Mouse (Mus musculus) lung, postnatal 10 days (tissue): Measurements from ENCODE around the gene Jak3.
A peak's percentile ranks its signal among the peaks of the same experiment; 100 is the strongest.

ENCODE experiments used
- DNase-seq: peaks from one replicate; pipeline ENCODE4 v3.0.0; 2021

Gene Jak3

DNA sequence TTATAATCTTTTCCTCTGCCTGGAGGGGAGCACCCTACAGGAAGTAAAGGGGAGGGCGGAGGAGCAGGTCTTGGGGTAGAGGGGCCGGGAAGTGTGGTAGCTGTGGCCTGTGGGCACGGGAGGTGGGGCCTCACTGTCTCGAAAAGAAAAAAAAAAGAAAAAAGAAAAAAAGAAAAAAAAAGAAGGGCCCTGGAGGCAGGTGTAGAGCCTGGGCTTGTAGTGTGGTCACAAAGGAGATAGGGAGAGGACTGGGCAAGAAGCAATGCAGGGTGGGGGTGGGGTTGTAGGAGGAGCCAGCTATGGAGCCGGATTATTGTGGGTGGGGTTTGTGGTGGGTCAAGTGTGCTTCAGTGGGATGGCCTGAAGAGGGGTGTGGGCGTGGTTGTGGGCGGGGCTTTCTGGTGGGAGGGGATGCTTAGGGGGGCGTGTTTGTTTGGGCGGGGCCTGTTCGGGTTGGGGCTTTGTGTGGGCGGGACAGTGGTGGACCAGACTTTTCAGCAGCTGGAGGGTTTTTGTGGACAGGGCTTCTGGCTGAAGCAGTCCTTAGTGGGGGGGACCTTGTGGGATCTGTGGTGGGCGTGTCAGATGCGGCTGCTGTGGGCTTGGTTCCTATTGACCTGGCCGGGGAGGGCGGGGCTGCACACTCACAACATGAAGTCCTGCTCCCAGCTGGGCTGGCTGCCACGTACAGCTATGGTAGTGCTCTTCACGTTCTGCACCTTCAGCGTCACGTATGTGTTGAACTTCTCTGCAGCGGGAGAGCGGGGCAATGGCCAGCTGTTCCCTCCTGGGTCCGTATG is 10.6 kb upstream of the Jak3 start:
- DNase-seq = peak; percentile 78

GRCm38 (mm10) chr8:71666855-71667254 is 9.2 kb upstream of the Jak3 start:
- DNase-seq = no peak

DNA sequence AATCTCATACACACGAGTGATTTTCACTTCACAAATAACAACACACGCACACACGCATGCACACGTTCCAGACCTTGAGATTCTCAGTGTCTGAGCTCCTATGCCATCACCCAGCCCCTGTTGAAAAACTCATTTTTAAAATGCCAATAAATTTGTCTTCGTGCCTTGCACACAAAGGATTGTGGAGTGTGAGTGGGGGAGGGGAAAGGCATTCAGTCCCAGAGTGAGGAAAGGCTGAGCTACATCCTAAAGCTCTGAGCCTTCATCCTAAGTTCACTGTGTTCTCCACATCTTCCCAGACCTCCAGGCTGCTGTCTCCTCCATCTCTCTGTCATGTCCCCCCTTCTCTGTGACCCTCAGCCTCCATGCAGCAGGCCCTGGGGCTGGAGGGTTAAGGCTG is 8.8 kb upstream of the Jak3 start:
- no peak for DNase-seq

DNA sequence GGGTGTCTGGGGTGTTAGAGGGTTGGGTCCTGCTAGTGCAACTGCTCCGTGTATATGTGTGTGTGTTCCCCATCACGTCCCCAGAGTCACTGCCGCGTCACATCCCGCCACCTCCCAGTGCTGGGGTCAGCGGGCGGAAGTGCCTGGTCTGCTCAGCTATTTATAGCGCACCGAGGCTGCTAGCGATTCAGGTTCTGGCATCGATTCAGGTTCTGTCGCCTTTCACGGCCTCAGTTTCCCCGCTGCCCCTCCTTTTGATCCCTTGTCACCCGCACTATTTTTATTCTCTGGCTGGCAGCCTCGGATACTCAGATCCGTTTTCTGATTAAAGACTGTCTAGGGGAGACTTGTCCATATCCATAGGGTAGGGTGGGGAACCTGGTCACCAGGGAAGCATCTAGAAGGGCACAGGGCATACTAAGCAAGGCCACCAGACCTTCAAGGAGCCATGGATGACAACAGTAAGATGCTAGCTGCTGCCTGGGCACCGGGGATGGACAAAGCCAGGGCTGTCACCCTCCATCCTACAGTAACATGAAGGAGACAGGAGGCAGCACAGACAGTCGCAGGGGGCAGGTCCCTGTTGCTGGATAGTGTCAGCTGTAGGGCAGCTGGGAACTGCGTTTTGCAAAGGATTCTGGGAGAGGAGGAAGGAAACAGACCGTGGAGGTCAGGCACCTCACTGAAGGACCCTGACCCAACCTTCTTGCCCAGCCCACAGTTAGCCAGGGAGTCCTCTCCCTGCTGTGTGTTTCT is 7.7 kb upstream of the Jak3 start:
- peak; percentile 56 for DNase-seq

DNA sequence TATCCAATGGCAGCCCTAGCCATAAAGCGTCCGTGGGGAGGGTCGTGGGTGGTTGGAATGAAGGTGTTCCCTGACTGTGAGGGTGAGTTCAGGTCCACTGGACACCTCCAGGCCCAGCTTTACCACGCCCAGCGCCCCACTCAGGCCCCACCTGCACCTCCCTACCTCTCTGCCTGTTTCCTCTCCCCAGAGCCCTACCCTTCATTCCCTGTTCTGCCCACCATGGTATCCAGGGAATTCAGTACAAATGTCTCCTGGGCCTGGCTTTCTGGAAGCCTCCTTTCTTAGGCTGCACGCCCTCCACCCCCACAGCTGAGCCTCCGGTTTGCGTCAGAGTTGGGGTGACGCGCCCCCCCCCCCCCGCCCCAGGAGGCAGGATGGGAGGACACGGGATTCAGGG is 5.9 kb upstream of the Jak3 start:
- DNase-seq = no peak

GRCm38 (mm10) chr8:71670621-71671548 is 5.2 kb upstream of the Jak3 start:
- DNase-seq = no peak

- peak; percentile 92 for DNase-seq
Observed at GRCm38 (mm10) chr8:71671549-71671965, 4.5 kb upstream of the Jak3 start, which contains the start of gene Unc13a. Gene Unc13a (minus strand): TSS chr8:71671757.

- DNase-seq = no peak
Observed at GRCm38 (mm10) chr8:71672168-71672735, 3.8 kb upstream of the Jak3 start.

DNA sequence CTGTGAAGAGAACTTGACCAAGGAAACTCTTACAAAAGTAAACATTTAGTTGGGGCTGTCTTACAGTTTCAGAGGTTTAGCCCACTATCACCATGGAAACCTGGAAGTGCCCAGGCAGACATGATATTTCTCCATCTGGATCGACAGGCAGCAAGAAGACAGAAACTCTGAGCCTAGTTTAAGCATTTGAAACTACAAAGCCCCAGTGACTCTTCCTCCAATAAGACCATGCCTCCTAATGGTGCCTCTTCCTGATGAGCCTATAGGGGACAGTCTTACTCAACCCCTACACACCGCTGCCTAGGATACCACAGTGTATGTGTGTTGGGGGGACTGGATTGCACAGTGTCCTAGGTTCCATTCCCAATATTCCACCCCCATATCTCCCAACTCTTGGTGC is 2.0 kb upstream of the Jak3 start:
- DNase-seq = no peak

- no peak for DNase-seq
Observed at GRCm38 (mm10) chr8:71675456-71676019, 558 bp upstream of the Jak3 start.

DNA sequence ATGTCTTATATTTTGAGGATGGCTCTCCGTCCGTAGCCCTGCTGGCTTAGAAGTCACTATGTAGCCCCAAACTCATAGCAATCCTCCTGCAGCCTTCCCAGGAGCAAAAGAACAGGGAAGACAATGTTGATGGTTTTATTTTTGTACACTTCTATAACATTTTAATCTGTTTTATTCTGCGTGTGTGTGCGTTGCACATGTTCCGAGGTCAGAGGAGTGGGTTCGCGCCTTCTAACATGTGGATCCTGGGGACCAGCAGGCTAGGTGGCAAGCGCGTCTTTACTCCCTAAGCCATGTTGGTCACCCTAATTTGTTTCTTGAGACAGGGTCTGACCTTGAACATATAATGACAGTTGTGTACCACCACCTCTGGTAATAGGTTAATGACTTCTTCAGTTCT is 707 bp downstream of the Jak3 start:
- no peak for DNase-seq

- DNase-seq = peak; percentile 59
Observed at GRCm38 (mm10) chr8:71677555-71677954, 1.5 kb downstream of the Jak3 start.

- DNase-seq = no peak
Observed at GRCm38 (mm10) chr8:71678216-71678615, 2.1 kb downstream of the Jak3 start.

GRCm38 (mm10) chr8:71679116-71679515 is 3.0 kb downstream of the Jak3 start:
- DNase-seq = no peak

- DNase-seq = no peak
Observed at GRCm38 (mm10) chr8:71679550-71680168, 3.6 kb downstream of the Jak3 start.

DNA sequence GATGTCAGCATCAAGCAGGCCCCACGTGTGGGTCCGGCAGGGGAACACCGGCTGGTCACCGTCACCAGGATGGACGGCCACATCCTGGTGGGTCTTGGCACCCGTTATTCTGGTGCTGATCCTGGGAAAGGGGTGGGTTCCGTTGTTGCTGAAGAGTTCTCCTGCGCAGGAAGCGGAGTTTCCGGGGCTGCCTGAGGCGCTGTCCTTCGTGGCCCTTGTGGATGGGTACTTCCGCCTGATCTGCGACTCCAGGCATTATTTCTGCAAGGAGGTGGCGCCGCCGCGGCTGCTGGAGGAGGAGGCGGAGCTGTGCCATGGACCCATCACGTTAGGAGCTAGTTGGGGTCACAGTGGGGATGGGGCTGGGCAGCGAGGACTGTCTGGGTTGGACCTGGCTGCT is 4.4 kb downstream of the Jak3 start:
- DNase-seq = peak; percentile 38

GRCm38 (mm10) chr8:71681369-71681915 is 5.3 kb downstream of the Jak3 start:
- no peak for DNase-seq

- DNase-seq = no peak
Observed at GRCm38 (mm10) chr8:71682832-71683231, 6.7 kb downstream of the Jak3 start.

DNA sequence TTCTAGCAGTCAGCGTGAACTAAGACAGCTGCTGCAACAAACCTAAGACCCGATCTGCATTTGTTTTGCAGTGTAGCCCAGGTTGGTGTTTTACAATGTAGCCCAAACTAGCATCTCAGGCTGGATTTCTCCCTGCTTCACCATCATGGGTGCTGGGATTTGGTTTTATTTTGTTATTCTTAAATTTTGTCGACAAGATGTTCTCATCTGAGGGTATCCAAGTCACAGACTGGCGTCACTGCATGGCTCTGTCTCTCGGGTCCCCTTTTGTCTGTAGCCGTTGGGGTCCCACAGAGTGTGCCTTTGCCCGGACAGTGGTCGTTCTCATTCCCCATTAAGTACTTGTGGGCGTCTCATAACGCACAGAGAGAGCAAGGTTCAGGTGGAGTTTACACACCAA is 8.6 kb downstream of the Jak3 start:
- no peak for DNase-seq

GRCm38 (mm10) chr8:71685573-71685972 is 9.5 kb downstream of the Jak3 start:
- no peak for DNase-seq

DNA sequence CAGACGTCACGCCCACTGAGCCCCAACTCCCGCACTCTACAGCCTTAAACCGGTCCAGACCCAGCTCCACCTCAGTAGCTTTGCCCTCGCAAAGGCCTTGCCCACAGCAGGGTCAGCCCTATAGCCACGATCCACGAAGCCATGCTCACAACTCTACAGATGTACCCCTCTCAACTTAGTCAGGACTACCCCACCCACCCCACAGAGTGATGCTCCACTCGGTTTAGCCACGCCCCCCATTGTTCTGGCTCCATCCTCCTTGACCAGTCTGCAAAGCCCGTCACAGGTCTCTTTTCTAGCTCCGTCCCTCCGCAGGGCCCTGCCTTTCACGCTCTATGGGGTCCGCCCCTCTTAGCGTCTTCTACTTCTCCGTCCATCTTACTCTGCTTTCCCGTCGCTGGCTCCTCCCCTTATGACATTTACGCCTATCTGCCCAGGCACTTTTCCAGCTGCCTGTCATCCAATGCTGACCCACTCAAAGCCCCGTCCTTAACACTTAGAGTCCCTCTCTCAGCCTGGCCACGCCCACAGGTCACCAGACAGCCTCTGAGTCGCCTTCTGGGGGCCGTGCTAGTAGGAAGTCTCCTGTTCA is 10.1 kb downstream of the Jak3 start:
- DNase-seq = peak; percentile 36
